Mouse (Mus musculus) MEL (cell line): ENCODE results near the gene Serp2.

ENCODE experiments used
- CTCF ChIP-seq, 3 experiments: IDR thresholded peaks in 2 of 3; conservative IDR thresholded peaks in 1 of 3; 2 replicates each; pipeline ENCODE4 v1.5.1; 2011 to 2012; ENCODE audit warnings: low read length in 3 of 3, low read depth in 2 of 3, mild to moderate bottlenecking in 2 of 3, improper control_type of control experiment in 1 of 3, inconsistent platforms in 1 of 3, mixed read lengths in 1 of 3, moderate library complexity in 1 of 3; ENCODE audit not compliant: control insufficient read depth in 1 of 3, insufficient read depth in 1 of 3, poor library complexity in 1 of 3, severe bottlenecking in 1 of 3
- E2F4 ChIP-seq: IDR thresholded peaks from 2 replicates; pipeline ENCODE4 v1.6.1; 2011; ENCODE audit warnings: low read depth, low read length, improper control_type of control experiment, borderline replicate concordance
- ELF1 ChIP-seq: IDR thresholded peaks from 2 replicates; pipeline ENCODE4 v1.6.1; 2014; ENCODE audit warnings: low read depth, mild to moderate bottlenecking, inconsistent platforms, low read length, improper control_type of control experiment, moderate library complexity
- EP300 ChIP-seq, 2 experiments: IDR thresholded peaks; 2 replicates each; pipeline ENCODE4 v1.6.1; 2011; ENCODE audit warnings: improper control_type of control experiment in 2 of 2, low read length in 2 of 2, low read depth in 1 of 2, mild to moderate bottlenecking in 1 of 2
- JUND ChIP-seq: IDR thresholded peaks from 2 replicates; pipeline ENCODE4 v1.6.1; 2011; ENCODE audit warnings: low read depth, mild to moderate bottlenecking, improper control_type of control experiment, low read length
- MYB ChIP-seq: IDR thresholded peaks from 2 replicates; pipeline ENCODE4 v1.6.1; 2011; ENCODE audit warnings: mild to moderate bottlenecking, low read depth, low read length, improper control_type of control experiment
- NRF1 ChIP-seq: IDR thresholded peaks from 2 replicates; pipeline ENCODE4 v1.6.1; 2014; ENCODE audit warnings: low read depth, mild to moderate bottlenecking, inconsistent platforms, low read length, improper control_type of control experiment, moderate library complexity; ENCODE audit not compliant: poor library complexity, insufficient read depth, severe bottlenecking
- POLR2A ChIP-seq, 2 experiments: IDR thresholded peaks; 2 replicates each; pipeline ENCODE4 v1.6.1; 2011 to 2012; ENCODE audit warnings: low read length in 2 of 2, mild to moderate bottlenecking in 2 of 2, control low read depth in 1 of 2, improper control_type of control experiment in 1 of 2, low read depth in 1 of 2, moderate library complexity in 1 of 2; ENCODE audit not compliant: control insufficient read depth in 1 of 2, insufficient read depth in 1 of 2, poor library complexity in 1 of 2
- TCF12 ChIP-seq: IDR thresholded peaks from 2 replicates; pipeline ENCODE4 v1.6.1; 2014; ENCODE audit warnings: low read depth, mild to moderate bottlenecking, inconsistent platforms, low read length, improper control_type of control experiment, moderate library complexity
- ZC3H11A ChIP-seq: IDR thresholded peaks from 2 replicates; pipeline ENCODE4 v1.6.1; 2012; ENCODE audit warnings: low read depth, mild to moderate bottlenecking, inconsistent platforms, low read length, improper control_type of control experiment
- ZNF384 ChIP-seq: IDR thresholded peaks from 2 replicates; pipeline ENCODE4 v1.6.1; 2012; ENCODE audit warnings: low read depth, mild to moderate bottlenecking, inconsistent platforms, low read length, improper control_type of control experiment

GRCm38 (mm10) chr14:76592721-76593120 lies 36.0 kb upstream of the Serp2 start:
- TF ChIP-seq NRF1, result no peak
- TF ChIP-seq POLR2A (IDR thresholded peaks at IDR 0.05; ENCODE audit: control insufficient read depth in 1 of 2, insufficient read depth in 1 of 2, low read depth in 1 of 2, low read length in 2 of 2, poor library complexity in 1 of 2), result no peak
- TF ChIP-seq MYB, result no peak
- TF ChIP-seq TCF12, result no peak
- TF ChIP-seq E2F4, result no peak
- TF ChIP-seq EP300 (IDR thresholded peaks at IDR 0.05; ENCODE audit: low read depth in 1 of 2, low read length in 2 of 2), result no peak
- TF ChIP-seq ZNF384, result no peak
- TF ChIP-seq JUND, result no peak
- TF ChIP-seq CTCF (IDR thresholded peaks at IDR 0.05 in 2 of 3, conservative IDR thresholded peaks at IDR 0.05 in 1 of 3; ENCODE audit: control insufficient read depth in 1 of 3, insufficient read depth in 1 of 3, low read depth in 2 of 3, low read length in 3 of 3, poor library complexity in 1 of 3, severe bottlenecking in 1 of 3), result no peak
- TF ChIP-seq ZC3H11A, result no peak
- no peak for TF ChIP-seq ELF1
